ENCODE assay signal across 12 mouse cellular contexts in the genomic region with DNA sequence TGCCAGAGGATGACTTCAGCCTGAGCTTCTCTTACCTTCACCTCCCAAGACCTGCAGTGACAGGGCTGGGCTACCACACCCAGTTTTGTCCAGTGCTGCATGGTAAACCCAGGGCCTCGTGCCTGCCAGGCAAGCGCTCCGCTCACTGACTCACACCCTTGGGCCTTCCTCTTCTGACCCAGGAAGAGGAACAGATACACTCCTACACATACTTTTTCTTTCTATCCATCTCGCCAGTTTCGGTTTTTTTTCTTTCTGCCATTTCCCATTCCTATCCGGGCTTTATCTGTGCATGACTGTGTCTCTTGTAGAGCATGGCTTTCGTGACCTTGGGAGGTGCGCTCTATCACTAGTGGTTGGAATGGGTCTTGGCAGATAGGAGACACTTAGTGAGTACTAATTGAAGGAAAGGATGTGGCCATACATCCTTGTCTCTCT. TPM values are rescaled to one million over a fixed set of nuclear protein-coding genes. Genes with fewer than 3 reads are reported as not detected.
DNase-seq lines count a peak whose midpoint lies in the region; ATAC-seq and TF ChIP-seq lines count a peak whose summit lies in the region.
"Had no signal": no experiment of that assay in that cellular context is flagged by ENCODE, and none has a peak within 500 bp of the region (broad histone marks: within the 10 kb centered on the region; RNA-seq: fewer than 3 reads in every experiment).

No protein-coding gene starts in this region.

- no peaks in the 10 kb centered on the region for H3K27me3 ChIP-seq in limb, embryonic 12.5 days
- H3K27me3 ChIP-seq in limb, embryonic 10.5 days (ENCODE audit: low read depth, poor library complexity, severe bottlenecking): no peaks in the 10 kb centered on the region
- no peaks in the 10 kb centered on the region for H3K27me3 ChIP-seq in limb, embryonic 15.5 days
- H3K27me3 ChIP-seq in kidney, adult 2 months (replicated peaks; ENCODE audit: control insufficient read depth, insufficient read depth, low read length): no peaks in the 10 kb centered on the region
- no peaks in the 10 kb centered on the region for H3K27me3 ChIP-seq in forebrain, embryonic 10.5 days (ENCODE audit: poor library complexity, severe bottlenecking)
- H3K27me3 ChIP-seq: forebrain, embryonic 15.5 days had no signal

- H3K4me1 ChIP-seq in limb, embryonic 12.5 days (replicated peaks): peaks cover 37% of the 10 kb centered on the region
- peaks cover 6% of the 10 kb centered on the region for H3K4me1 ChIP-seq in limb, embryonic 10.5 days
- peaks cover 4% of the 10 kb centered on the region; the same call in 1 of the 2 replicates for H3K4me1 ChIP-seq in limb, embryonic 15.5 days
- H3K4me1 ChIP-seq in kidney, adult 2 months (ENCODE audit: control insufficient read depth, insufficient read depth, low read length): no peaks in the 10 kb centered on the region
- H3K4me1 ChIP-seq in forebrain, embryonic 10.5 days: peaks cover 13% of the 10 kb centered on the region
- H3K4me1 ChIP-seq: forebrain, embryonic 15.5 days had no signal

- peaks cover 76% of the 10 kb centered on the region for H3K79me2 ChIP-seq in macrophage (ENCODE audit: inconsistent target)

- H3K27ac ChIP-seq in limb, embryonic 12.5 days: no peak overlapping the region
- no peak overlapping the region for H3K27ac ChIP-seq in limb, embryonic 10.5 days
- no peak overlapping the region for H3K27ac ChIP-seq in limb, embryonic 15.5 days
- H3K27ac ChIP-seq in macrophage: peak overlapping the region; percentile 78
- no peak overlapping the region for H3K27ac ChIP-seq in kidney, adult 2 months (ENCODE audit: insufficient read depth, low read depth, low read length)
- H3K27ac ChIP-seq in forebrain, embryonic 10.5 days: no peak overlapping the region
- H3K27ac ChIP-seq: forebrain, embryonic 15.5 days; gastrocnemius, adult 2 months had no signal

- ATAC-seq in limb, embryonic 12.5 days (ENCODE audit: insufficient number of reproducible peaks, insufficient read depth, low FRiP score, low TSS enrichment, low read depth): 0 out of 2 replicates have a peak, but pooled peaks have one; percentile 26
- ATAC-seq in limb, embryonic 15.5 days (ENCODE audit: insufficient number of reproducible peaks, low FRiP score, low TSS enrichment, low read depth): 0 out of 2 replicates have a peak, but pooled peaks have one; percentile 48
- ATAC-seq: forebrain, embryonic 15.5 days had no signal

- no peaks in the 10 kb centered on the region for H3K9me3 ChIP-seq in limb, embryonic 12.5 days
- no peaks in the 10 kb centered on the region for H3K9me3 ChIP-seq in limb, embryonic 10.5 days (replicated peaks)
- H3K9me3 ChIP-seq in limb, embryonic 15.5 days: no peaks in the 10 kb centered on the region
- no peaks in the 10 kb centered on the region for H3K9me3 ChIP-seq in forebrain, embryonic 10.5 days
- H3K9me3 ChIP-seq: forebrain, embryonic 15.5 days; G1E had no signal

- TF ChIP-seq POLR2A in kidney, adult 2 months (IDR thresholded peaks at IDR 0.05; ENCODE audit: low read depth, low read length): no peak

- H3K4me3 ChIP-seq in limb, embryonic 12.5 days (replicated peaks): no peak overlapping the region
- no peak overlapping the region for H3K4me3 ChIP-seq in limb, embryonic 10.5 days
- H3K4me3 ChIP-seq in limb, embryonic 15.5 days: no peak overlapping the region
- no peak overlapping the region for H3K4me3 ChIP-seq in macrophage (ENCODE audit: inconsistent target)
- no peak overlapping the region for H3K4me3 ChIP-seq in kidney, adult 2 months (ENCODE audit: insufficient read depth, low read depth, low read length)
- no peak overlapping the region for H3K4me3 ChIP-seq in forebrain, embryonic 10.5 days
- H3K4me3 ChIP-seq: forebrain, embryonic 15.5 days; gastrocnemius, adult 2 months had no signal

- no peak overlapping the region for H3K9ac ChIP-seq in limb, embryonic 12.5 days (replicated peaks)
- H3K9ac ChIP-seq in limb, embryonic 15.5 days: no peak overlapping the region
- H3K9ac ChIP-seq: forebrain, embryonic 15.5 days had no signal

- no peak overlapping the region for H3K4me2 ChIP-seq in limb, embryonic 12.5 days
- no peak overlapping the region for H3K4me2 ChIP-seq in limb, embryonic 15.5 days
- H3K4me2 ChIP-seq: forebrain, embryonic 15.5 days had no signal

- DNase-seq in limb, embryonic 10.5 days (ENCODE audit: low spot score): no peak
- no peak for DNase-seq in kidney, adult 2 months
- no peak for DNase-seq in ovary, postnatal 36 days (ENCODE audit: low spot score)
- no peak for DNase-seq in forebrain, embryonic 10.5 days (ENCODE audit: extremely low spot score, low spot score)
- DNase-seq in layer of hippocampus, adult 9-10 months (ENCODE audit: low spot score): no peak
- DNase-seq: cerebellum, adult 11-12 months; gastrocnemius, adult 2 months had no signal

- H3K36me3 ChIP-seq in limb, embryonic 12.5 days: no peaks in the 10 kb centered on the region
- H3K36me3 ChIP-seq in limb, embryonic 10.5 days: no peaks in the 10 kb centered on the region
- H3K36me3 ChIP-seq in limb, embryonic 15.5 days: no peaks in the 10 kb centered on the region
- no peaks in the 10 kb centered on the region for H3K36me3 ChIP-seq in macrophage (ENCODE audit: inconsistent target)
- H3K36me3 ChIP-seq in kidney, adult 2 months (ENCODE audit: control insufficient read depth, insufficient read depth, low read length): no peaks in the 10 kb centered on the region
- no peaks in the 10 kb centered on the region for H3K36me3 ChIP-seq in forebrain, embryonic 10.5 days (replicated peaks)
- H3K36me3 ChIP-seq: forebrain, embryonic 15.5 days had no signal

- TF ChIP-seq CTCF in kidney, adult 2 months (conservative IDR thresholded peaks at IDR 0.05; ENCODE audit: insufficient read depth, insufficient read length, low read depth, low read length): no peak

- 94% methylated on average over 8 of the region's 8 CpGs for WGBS in limb, embryonic 12.5 days
- WGBS in limb, embryonic 10.5 days: 95% methylated on average over 8 of the region's 8 CpGs
- 84% methylated on average over 8 of the region's 8 CpGs for WGBS in limb, embryonic 15.5 days
- 58% methylated on average over 8 of the region's 8 CpGs for WGBS in macrophage (ENCODE audit: missing documents)
- WGBS in kidney, adult 2 months: 87% methylated on average over 8 of the region's 8 CpGs
- WGBS in forebrain, embryonic 10.5 days: 93% methylated on average over 8 of the region's 8 CpGs

RNA-seq across cellular contexts. Expression of gene Fgd6, which starts 23.8 kb away (rescaled TPM):
- 4.6 TPM in 2 replicates for polyA plus RNA-seq in limb, embryonic 12.5 days (2016; fragmentation: Nextera tagmentation; extraction: Ambion mirVana)
- 4.0 and 4.5 TPM in 2 replicates for polyA plus RNA-seq in limb, embryonic 10.5 days (2016; fragmentation: Nextera tagmentation; extraction: Ambion mirVana)
- 2.1 and 2.8 TPM in 2 replicates for polyA plus RNA-seq in limb, embryonic 15.5 days (2015; fragmentation: Nextera tagmentation; extraction: Ambion mirVana)
- total RNA-seq in macrophage (2018; cell fraction: chromatin; rRNA removed): 100 to 1,000 TPM in 4 of 26 experiments, 10 to 100 TPM in 22; 19.9 to 164 (median 75.1) TPM
- total RNA-seq in macrophage (2018; cell fraction: cytosol; rRNA removed): 10 to 100 TPM in 24 of 26 experiments, 1 to 10 TPM in 2; 6.4 to 18.8 (median 15.0) TPM
- 10 to 100 TPM; 15.3 to 90.5 (median 39.3) TPM for total RNA-seq in macrophage (2018; cell fraction: nucleus; rRNA removed)
- 10.3 to 11.7 TPM (median 10.9 TPM) in 3 replicates for polyA plus RNA-seq in macrophage (2018)
- 2.3 TPM in 2 replicates for polyA plus RNA-seq in kidney, adult 2 months (2012; rRNA removed)
- 3.5 and 3.6 TPM in 2 replicates for polyA plus RNA-seq in forebrain, embryonic 10.5 days (2016; fragmentation: Nextera tagmentation; extraction: Ambion mirVana)

RNA-seq across cellular contexts. Expression of gene Vezt, which starts 24.0 kb away (rescaled TPM):
- 30.0 and 33.2 TPM in 2 replicates for polyA plus RNA-seq in limb, embryonic 12.5 days (2016; fragmentation: Nextera tagmentation; extraction: Ambion mirVana)
- 19.9 and 25.9 TPM in 2 replicates for polyA plus RNA-seq in limb, embryonic 10.5 days (2016; fragmentation: Nextera tagmentation; extraction: Ambion mirVana)
- polyA plus RNA-seq in limb, embryonic 15.5 days (2015; fragmentation: Nextera tagmentation; extraction: Ambion mirVana): 25.4 and 26.3 TPM in 2 replicates
- 100 to 1,000 TPM in 4 of 26 experiments, 10 to 100 TPM in 22; 33.5 to 274 (median 73.5) TPM for total RNA-seq in macrophage (2018; cell fraction: chromatin; rRNA removed)
- 10 to 100 TPM; 10.6 to 18.7 (median 13.8) TPM for total RNA-seq in macrophage (2018; cell fraction: cytosol; rRNA removed)
- total RNA-seq in macrophage (2018; cell fraction: nucleus; rRNA removed): 100 to 1,000 TPM in 2 of 26 experiments, 10 to 100 TPM in 24; 21.5 to 227 (median 47.7) TPM
- 11.2 to 15.9 TPM (median 13.0 TPM) in 3 replicates for polyA plus RNA-seq in macrophage (2018)
- 11.2 and 12.2 TPM in 2 replicates for polyA plus RNA-seq in kidney, adult 2 months (2012; rRNA removed)
- polyA plus RNA-seq in forebrain, embryonic 10.5 days (2016; fragmentation: Nextera tagmentation; extraction: Ambion mirVana): 28.1 and 28.9 TPM in 2 replicates
